Mouse (Mus musculus): ENCODE data around the gene Apoc2. TPM values are rescaled to one million over a fixed set of nuclear protein-coding genes. Genes with fewer than 3 reads are reported as not detected.

Apoc2 gene
- polyA plus RNA-seq, 1 experiment: not detected

DNA sequence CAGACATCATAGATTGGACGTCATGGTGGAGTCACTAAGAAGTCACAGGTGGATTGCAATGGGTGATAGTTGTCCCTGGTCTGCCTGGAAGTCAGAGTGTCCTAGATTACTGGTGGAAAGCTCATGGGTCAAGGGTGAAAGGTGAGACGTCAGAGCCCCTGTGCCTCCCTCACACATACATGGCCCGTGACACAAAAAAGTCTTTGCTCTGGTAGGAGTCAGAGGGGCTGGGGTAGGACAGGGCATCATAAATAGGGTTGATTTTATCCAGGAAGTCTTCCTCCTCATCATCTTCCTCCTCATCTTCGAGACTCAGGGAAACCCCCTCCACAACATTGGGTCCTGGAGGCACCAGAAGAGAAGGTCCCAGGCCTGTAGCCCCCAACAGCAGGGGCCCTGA is 39.6 kb upstream of the Apoc2 start:
- Histone ChIP-seq H3K4me3 (ENCODE audit: low read depth, low read length) (no peak overlapping the region), H3K36me3 (ENCODE audit: control insufficient read depth, insufficient read depth, low read length, poor library complexity, severe bottlenecking) (peaks cover 14% of the 10 kb centered on the region)
- TF ChIP-seq CTCF (IDR thresholded peaks at IDR 0.05; ENCODE audit: low read depth, low read length): no peak
- TF ChIP-seq POLR2A (IDR thresholded peaks at IDR 0.05; ENCODE audit: insufficient read depth, low read length): no peak
- TF ChIP-seq EP300 (IDR thresholded peaks at IDR 0.05; ENCODE audit: insufficient read depth, low read depth, low read length): no peak

DNA sequence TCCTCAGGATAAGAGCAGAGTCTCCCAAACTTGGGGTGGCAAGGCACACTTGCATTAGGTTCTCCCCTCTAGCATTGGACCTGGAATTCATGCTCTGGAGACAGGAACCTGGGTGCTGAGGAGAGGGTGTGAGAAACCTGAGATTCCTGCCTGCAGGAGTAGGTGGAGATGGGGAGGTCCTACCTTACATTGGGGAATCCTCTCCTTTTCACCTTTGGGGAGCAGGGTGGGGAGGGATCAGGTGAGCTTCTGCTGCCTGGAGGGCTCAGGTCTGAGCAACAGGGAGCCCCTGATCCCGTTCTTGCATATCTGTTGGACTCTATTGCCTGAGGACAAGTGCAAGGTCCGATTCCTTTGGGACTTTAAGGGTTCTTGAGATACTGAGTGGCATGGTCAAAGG is 39.1 kb upstream of the Apoc2 start:
- Histone ChIP-seq H3K4me1 (ENCODE audit: control insufficient read depth, insufficient read depth, low read length) (no peaks in the 10 kb centered on the region), H3K4me3 (ENCODE audit: low read depth, low read length) (no peak overlapping the region), H3K9ac (ENCODE audit: low read depth, poor library complexity, severe bottlenecking) (peak overlapping the region; percentile 80), H3K36me3 (ENCODE audit: control insufficient read depth, insufficient read depth, low read length, poor library complexity, severe bottlenecking) (peaks cover 18% of the 10 kb centered on the region), H3K27ac (ENCODE audit: insufficient read depth, low read length) (peak overlapping the region; percentile 98), H3K27me3 (ENCODE audit: control insufficient read depth, insufficient read depth, low read length, poor library complexity, severe bottlenecking) (no peaks in the 10 kb centered on the region), H3K9me3 (replicated peaks; ENCODE audit: control insufficient read depth, insufficient read depth, low read length, poor library complexity, severe bottlenecking) (no peaks in the 10 kb centered on the region; the same call in 1 of the 2 replicates)
- no peak for TF ChIP-seq CTCF (IDR thresholded peaks at IDR 0.05; ENCODE audit: low read depth, low read length)
- TF ChIP-seq POLR2A (IDR thresholded peaks at IDR 0.05; ENCODE audit: insufficient read depth, low read length): no peak
- no peak for TF ChIP-seq EP300 (IDR thresholded peaks at IDR 0.05; ENCODE audit: insufficient read depth, low read depth, low read length)

More for the DNA sequence above, 39.6 kb upstream of the Apoc2 start:
- no peak overlapping the region for H3K27ac ChIP-seq (ENCODE audit: insufficient read depth, low read length)
- no peaks in the 10 kb centered on the region for H3K27me3 ChIP-seq (ENCODE audit: control insufficient read depth, insufficient read depth, low read length, poor library complexity, severe bottlenecking)
- H3K9ac ChIP-seq (ENCODE audit: low read depth, poor library complexity, severe bottlenecking): no peak overlapping the region
- no peaks in the 10 kb centered on the region for H3K4me1 ChIP-seq (ENCODE audit: control insufficient read depth, insufficient read depth, low read length)
- no peaks in the 10 kb centered on the region; the same call in 1 of the 2 replicates for H3K9me3 ChIP-seq (replicated peaks; ENCODE audit: control insufficient read depth, insufficient read depth, low read length, poor library complexity, severe bottlenecking)

- Histone ChIP-seq H3K36me3 (ENCODE audit: control insufficient read depth, insufficient read depth, low read length, poor library complexity, severe bottlenecking) (peaks cover 23% of the 10 kb centered on the region), H3K4me1 (ENCODE audit: control insufficient read depth, insufficient read depth, low read length) (no peaks in the 10 kb centered on the region), H3K27me3 (ENCODE audit: control insufficient read depth, insufficient read depth, low read length, poor library complexity, severe bottlenecking) (no peaks in the 10 kb centered on the region), H3K9me3 (replicated peaks; ENCODE audit: control insufficient read depth, insufficient read depth, low read length, poor library complexity, severe bottlenecking) (no peaks in the 10 kb centered on the region; the same call in 1 of the 2 replicates), H3K9ac (ENCODE audit: low read depth, poor library complexity, severe bottlenecking) (peak overlapping the region; percentile 80), H3K27ac (ENCODE audit: insufficient read depth, low read length) (peak overlapping the region; percentile 98), H3K4me3 (ENCODE audit: low read depth, low read length) (peak overlapping the region; percentile 86)
- TF ChIP-seq CTCF (IDR thresholded peaks at IDR 0.05; ENCODE audit: low read depth, low read length) (no peak), POLR2A (IDR thresholded peaks at IDR 0.05; ENCODE audit: insufficient read depth, low read length) (no peak), EP300 (IDR thresholded peaks at IDR 0.05; ENCODE audit: insufficient read depth, low read depth, low read length) (no peak)
Observed at GRCm38 (mm10) chr7:19716055-19716682, 38.4 kb upstream of the Apoc2 start.

GRCm38 (mm10) chr7:19715239-19716054 is 37.7 kb upstream of the Apoc2 start, which contains the start of gene Tomm40:
Gene Tomm40, minus strand, starts transcription at chr7:19715438.
- Histone ChIP-seq H3K9me3 (replicated peaks; ENCODE audit: control insufficient read depth, insufficient read depth, low read length, poor library complexity, severe bottlenecking) (no peaks in the 10 kb centered on the region), H3K9ac (ENCODE audit: low read depth, poor library complexity, severe bottlenecking) (peak within 1 kb of the TSS; percentile 96), H3K36me3 (ENCODE audit: control insufficient read depth, insufficient read depth, low read length, poor library complexity, severe bottlenecking) (peaks cover 28% of the 10 kb centered on the region), H3K4me3 (ENCODE audit: low read depth, low read length) (peak within 1 kb of the TSS; percentile 97), H3K27me3 (ENCODE audit: control insufficient read depth, insufficient read depth, low read length, poor library complexity, severe bottlenecking) (no peaks in the 10 kb centered on the region), H3K4me1 (ENCODE audit: control insufficient read depth, insufficient read depth, low read length) (no peaks in the 10 kb centered on the region), H3K27ac (ENCODE audit: insufficient read depth, low read length) (peak within 1 kb of the TSS; percentile 98)
- no peak for TF ChIP-seq POLR2A (IDR thresholded peaks at IDR 0.05; ENCODE audit: insufficient read depth, low read length)
- no peak for TF ChIP-seq EP300 (IDR thresholded peaks at IDR 0.05; ENCODE audit: insufficient read depth, low read depth, low read length)
- TF ChIP-seq CTCF (IDR thresholded peaks at IDR 0.05; ENCODE audit: low read depth, low read length): no peak

DNA sequence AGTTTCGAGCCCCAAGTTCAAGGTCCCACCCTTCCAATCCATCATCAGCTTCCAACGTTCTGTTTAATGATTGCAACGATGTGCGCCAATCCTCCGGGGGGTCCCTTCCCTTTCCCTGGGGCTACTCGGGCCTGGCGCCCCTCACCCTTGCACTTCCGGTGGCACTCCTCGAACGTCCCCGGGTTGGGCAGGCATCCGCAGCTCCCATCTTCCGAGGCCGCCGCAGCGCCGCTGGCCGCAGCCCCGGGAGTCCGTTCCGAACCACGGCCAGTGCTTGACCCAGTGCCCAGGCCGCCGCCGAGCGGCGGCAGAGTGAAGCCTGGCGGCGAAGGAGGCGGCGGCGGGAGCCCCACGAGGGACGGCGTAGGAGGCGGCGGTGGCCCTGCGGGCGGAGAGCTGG is 37.1 kb upstream of the Apoc2 start:
- Histone ChIP-seq H3K9ac (ENCODE audit: low read depth, poor library complexity, severe bottlenecking) (peak overlapping the region; percentile 96), H3K36me3 (ENCODE audit: control insufficient read depth, insufficient read depth, low read length, poor library complexity, severe bottlenecking) (peaks cover 32% of the 10 kb centered on the region), H3K9me3 (replicated peaks; ENCODE audit: control insufficient read depth, insufficient read depth, low read length, poor library complexity, severe bottlenecking) (no peaks in the 10 kb centered on the region), H3K27ac (ENCODE audit: insufficient read depth, low read length) (peak overlapping the region; percentile 41), H3K4me3 (ENCODE audit: low read depth, low read length) (peak overlapping the region; percentile 97), H3K4me1 (ENCODE audit: control insufficient read depth, insufficient read depth, low read length) (no peaks in the 10 kb centered on the region), H3K27me3 (ENCODE audit: control insufficient read depth, insufficient read depth, low read length, poor library complexity, severe bottlenecking) (no peaks in the 10 kb centered on the region)
- TF ChIP-seq POLR2A (IDR thresholded peaks at IDR 0.05; ENCODE audit: insufficient read depth, low read length): no peak
- no peak for TF ChIP-seq EP300 (IDR thresholded peaks at IDR 0.05; ENCODE audit: insufficient read depth, low read depth, low read length)
- TF ChIP-seq CTCF (IDR thresholded peaks at IDR 0.05; ENCODE audit: low read depth, low read length): no peak

Data from ES-Bruce4 (cell line).